Mouse (Mus musculus) spleen, adult 2 months (tissue): ENCODE data around the gene Armc9. TPM values are rescaled to one million over a fixed set of nuclear protein-coding genes. Genes with fewer than 3 reads are reported as not detected.

Experiments
- DNase-seq, 2 experiments: peaks; one replicate each; pipeline versions ENCODE4 v3.0.0 to v3.0.0-alpha.2; 2012 to 2021; ENCODE audit warnings: low spot score in 2 of 2, low read depth in 1 of 2
- H3K27ac ChIP-seq: fragments of 200-500 bp; 2 replicates; pipeline ENCODE4 v1.5.1; 2012; ENCODE audit warnings: low read length, inconsistent platforms; ENCODE audit not compliant: insufficient read depth
- H3K27me3 ChIP-seq: fragments of 200-500 bp; 2 replicates; pipeline ENCODE4 v1.6.1; 2012; ENCODE audit warnings: mild to moderate bottlenecking, moderate library complexity, low read length, inconsistent platforms; ENCODE audit not compliant: control insufficient read depth, insufficient read depth
- H3K36me3 ChIP-seq: fragments of 200-500 bp; 2 replicates; pipeline ENCODE4 v1.6.1; 2012; ENCODE audit warnings: mild to moderate bottlenecking, low read length, inconsistent platforms; ENCODE audit not compliant: control insufficient read depth, insufficient read depth
- H3K4me1 ChIP-seq: fragments of 200-500 bp; 2 replicates; pipeline ENCODE4 v1.6.1; 2011; ENCODE audit warnings: inconsistent platforms; ENCODE audit not compliant: control insufficient read depth, insufficient read depth, insufficient read length
- H3K4me3 ChIP-seq: fragments of 200-500 bp; 2 replicates; pipeline ENCODE4 v1.5.1; 2011; ENCODE audit warnings: mild to moderate bottlenecking, inconsistent platforms; ENCODE audit not compliant: insufficient read depth, insufficient read length; ENCODE audit errors: extremely low read depth
- CTCF ChIP-seq: fragments of 200-500 bp; IDR thresholded peaks from 2 replicates; pipeline ENCODE4 v1.5.1; 2011; ENCODE audit warnings: mild to moderate bottlenecking, inconsistent platforms; ENCODE audit not compliant: insufficient read depth, insufficient read length, insufficient replicate concordance; ENCODE audit errors: extremely low read depth
- POLR2A ChIP-seq: fragments of 200-500 bp; IDR thresholded peaks from 2 replicates; pipeline ENCODE4 v1.6.1; 2011; ENCODE audit warnings: low read depth, low read length, inconsistent platforms
- WGBS: fragments of 180-500 bp; shearing (Covaris S2); methylation state at CpG from one replicate; pipeline ENCODE4 v1.1.7; 2018; 5-methylcytosine and 5-hydroxymethylcytosine counted together
- polyA plus RNA-seq: library from polyadenylated mRNA; depleted of rRNA; stranded (reverse); fragments of >200 nt; gene quantifications from 2 replicates; pipeline ENCODE4 v1.2.3, GENCODE M21; 2012; rRNA removed

Gene Armc9
- 2.7 and 2.9 TPM in 2 replicates for polyA plus RNA-seq

DNA sequence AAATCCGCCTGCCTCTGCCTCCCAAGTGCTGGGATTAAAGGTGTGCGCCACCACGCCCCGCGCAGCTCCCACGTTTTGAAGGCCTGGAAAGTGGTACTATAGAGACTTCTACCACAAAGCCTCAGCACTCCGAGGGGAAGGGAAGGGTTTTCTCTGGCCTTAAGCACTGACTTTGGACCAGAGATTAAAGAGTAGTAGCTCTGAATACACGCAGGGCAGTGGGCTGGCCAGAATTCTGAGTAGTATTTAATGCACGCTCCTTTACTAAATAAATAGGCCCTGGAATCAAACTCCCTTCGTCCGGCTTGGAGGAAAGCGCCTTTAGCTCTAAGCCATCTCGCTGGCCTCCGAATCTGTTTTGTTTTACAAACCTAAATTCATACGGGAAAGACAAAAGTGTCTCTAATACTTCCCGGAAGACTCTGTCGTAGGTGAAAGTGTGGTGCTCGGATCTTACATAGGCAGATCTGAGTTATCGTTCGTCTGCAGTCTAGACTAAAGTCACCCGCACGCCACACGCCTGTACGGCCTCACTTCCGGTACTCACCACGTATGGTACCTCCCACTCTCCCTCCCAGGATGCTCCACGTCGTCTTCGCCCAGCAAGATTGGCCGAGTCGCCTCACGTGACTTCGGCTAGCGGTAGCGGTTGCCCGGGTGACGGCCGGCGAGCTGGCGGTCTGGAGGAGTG lies at the start of gene Armc9:
TSS of gene Armc9 (plus strand) at position 648 of the 691 bp plus-strand sequence.
- peak; percentile 95 for TF ChIP-seq POLR2A
- TF ChIP-seq CTCF: no peak
- WGBS: 3% methylated on average over 40 of the region's 40 CpGs
- DNase-seq: peak; percentile 93 to 97
- H3K36me3 ChIP-seq: no peaks in the 10 kb centered on the region
- H3K27me3 ChIP-seq: no peaks in the 10 kb centered on the region
- H3K4me3 ChIP-seq: peak within 1 kb of the TSS; percentile 63
- peaks cover 2% of the 10 kb centered on the region; the same call in 1 of the 2 replicates for H3K4me1 ChIP-seq
- peak within 1 kb of the TSS; percentile 43 for H3K27ac ChIP-seq

GRCm38 (mm10) chr1:86105054-86105453 lies 49.5 kb upstream of the Armc9 start:
- Histone ChIP-seq H3K27me3 (no peaks in the 10 kb centered on the region), H3K36me3 (peaks cover 4% of the 10 kb centered on the region; the same call in 1 of the 2 replicates), H3K27ac (no peak overlapping the region), H3K4me3 (no peak overlapping the region), H3K4me1 (no peaks in the 10 kb centered on the region)
- TF ChIP-seq POLR2A: no peak
- TF ChIP-seq CTCF: no peak
- DNase-seq: no peak
- WGBS: 97% methylated on average over 1 of the region's 1 CpGs

DNA sequence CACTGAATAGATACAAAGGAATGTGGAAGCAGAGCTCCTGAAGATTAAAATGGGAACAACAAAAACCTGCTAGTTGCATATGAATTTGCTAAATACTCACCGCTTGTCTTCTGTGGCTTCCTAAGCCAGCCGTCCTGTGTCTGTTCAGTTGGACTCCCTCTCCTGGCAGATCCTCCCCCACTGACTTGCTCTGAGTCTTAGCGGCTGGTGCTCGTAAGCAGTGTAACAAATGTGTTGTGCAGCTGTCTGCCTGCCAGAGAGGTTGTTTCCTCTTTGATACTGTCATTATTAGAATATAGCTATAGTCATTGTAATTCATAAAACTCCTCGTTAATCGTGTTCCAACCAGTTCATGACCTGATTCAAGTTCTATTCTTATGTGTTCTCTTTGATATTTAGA lies 42.8 kb upstream of the Armc9 start, which contains the start of gene Htr2b:
TSS of gene Htr2b (minus strand) at position 192 of the 400 bp plus-strand sequence.
- TF ChIP-seq POLR2A (no peak), CTCF (no peak)

GRCm38 (mm10) chr1:86114141-86114540 lies 40.4 kb upstream of the Armc9 start:
- WGBS: 82% methylated on average over 3 of the region's 3 CpGs
- H3K4me1 ChIP-seq: no peaks in the 10 kb centered on the region
- H3K27me3 ChIP-seq: no peaks in the 10 kb centered on the region
- no peak for DNase-seq
- H3K27ac ChIP-seq: no peak overlapping the region
- TF ChIP-seq CTCF (no peak), POLR2A (no peak)
- no peak overlapping the region for H3K4me3 ChIP-seq
- H3K36me3 ChIP-seq: peaks cover 7% of the 10 kb centered on the region

More for the DNA sequence above, 42.8 kb upstream of the Armc9 start, which contains the start of gene Htr2b:
- Histone ChIP-seq H3K27me3 (no peaks in the 10 kb centered on the region), H3K4me1 (no peaks in the 10 kb centered on the region), H3K4me3 (no peak within 1 kb of the TSS), H3K36me3 (peaks cover 2% of the 10 kb centered on the region), H3K27ac (no peak within 1 kb of the TSS)
- 77% methylated on average over 6 of the region's 6 CpGs for WGBS
- DNase-seq: no peak

- no peak overlapping the region for H3K27ac ChIP-seq
- no peaks in the 10 kb centered on the region for H3K27me3 ChIP-seq
- H3K4me3 ChIP-seq: no peak overlapping the region
- TF ChIP-seq CTCF (no peak), POLR2A (no peak)
- no peak for DNase-seq
- H3K4me1 ChIP-seq: no peaks in the 10 kb centered on the region
- WGBS: 96% methylated on average over 4 of the region's 4 CpGs
- H3K36me3 ChIP-seq: peaks cover 21% of the 10 kb centered on the region
Measured at GRCm38 (mm10) chr1:86119549-86119948, 35.0 kb upstream of the Armc9 start.

DNA sequence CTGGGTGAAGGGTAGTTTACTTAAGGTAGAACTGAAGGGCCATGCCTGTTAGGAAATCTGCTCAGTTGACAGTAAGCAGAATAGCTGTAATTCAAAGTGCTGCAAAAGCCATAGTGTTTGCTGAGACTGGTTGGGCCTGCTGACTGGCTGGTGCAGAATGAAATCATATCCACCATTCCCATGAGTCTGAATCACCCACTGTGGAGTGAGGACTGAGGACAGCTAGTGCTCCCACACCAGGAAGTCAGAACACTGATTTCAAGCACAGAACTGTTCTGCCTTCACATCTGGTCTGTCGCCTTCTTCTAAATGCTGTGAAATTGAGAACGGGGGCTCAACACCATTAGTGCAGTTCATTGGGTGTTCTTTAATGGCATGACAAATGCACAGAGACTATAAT lies 28.5 kb upstream of the Armc9 start:
- Histone ChIP-seq H3K27ac (no peak overlapping the region), H3K36me3 (peaks cover 26% of the 10 kb centered on the region), H3K27me3 (no peaks in the 10 kb centered on the region), H3K4me3 (no peak overlapping the region), H3K4me1 (no peaks in the 10 kb centered on the region)
- no peak for DNase-seq
- no peak for TF ChIP-seq POLR2A
- no peak for TF ChIP-seq CTCF
- WGBS: 96% methylated on average over 2 of the region's 2 CpGs

DNA sequence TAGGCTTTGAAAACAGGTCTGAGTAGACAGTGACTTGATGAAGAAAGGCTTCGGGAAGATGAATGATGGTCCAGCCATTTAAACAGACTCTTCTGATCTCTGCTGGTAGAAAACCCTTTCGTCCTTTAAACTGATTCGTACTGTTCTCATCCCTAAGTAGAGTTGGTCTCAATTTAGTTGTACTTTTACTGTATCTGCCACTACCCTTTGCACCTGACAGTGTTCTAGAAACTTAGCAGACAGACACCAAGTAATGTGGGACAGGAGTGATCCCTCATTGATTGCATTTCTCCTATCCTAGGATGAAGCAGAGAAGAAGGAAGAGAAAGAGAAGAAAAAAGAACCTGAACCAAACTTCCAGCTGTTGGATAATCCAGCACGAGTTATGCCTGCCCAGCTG lies 21.2 kb upstream of the Armc9 start, which contains the start of gene Gm21972:
TSS of gene Gm21972 (plus strand) at position 301 of the 400 bp plus-strand sequence.
- Histone ChIP-seq H3K36me3 (peaks cover 37% of the 10 kb centered on the region), H3K4me3 (no peak within 1 kb of the TSS), H3K27ac (no peak within 1 kb of the TSS), H3K27me3 (no peaks in the 10 kb centered on the region), H3K4me1 (no peaks in the 10 kb centered on the region)
- 96% methylated on average over 4 of the region's 4 CpGs for WGBS
- TF ChIP-seq CTCF (no peak), POLR2A (no peak)
- no peak for DNase-seq
